Mouse (Mus musculus): ENCODE results near the gene Usp6nl. TPM values are rescaled to one million over a fixed set of nuclear protein-coding genes. Genes with fewer than 3 reads are reported as not detected.

Gene Usp6nl
- total and polyA plus RNA-seq, 3 experiments: 8.9 to 67.1 (median 24.8) TPM

DNA sequence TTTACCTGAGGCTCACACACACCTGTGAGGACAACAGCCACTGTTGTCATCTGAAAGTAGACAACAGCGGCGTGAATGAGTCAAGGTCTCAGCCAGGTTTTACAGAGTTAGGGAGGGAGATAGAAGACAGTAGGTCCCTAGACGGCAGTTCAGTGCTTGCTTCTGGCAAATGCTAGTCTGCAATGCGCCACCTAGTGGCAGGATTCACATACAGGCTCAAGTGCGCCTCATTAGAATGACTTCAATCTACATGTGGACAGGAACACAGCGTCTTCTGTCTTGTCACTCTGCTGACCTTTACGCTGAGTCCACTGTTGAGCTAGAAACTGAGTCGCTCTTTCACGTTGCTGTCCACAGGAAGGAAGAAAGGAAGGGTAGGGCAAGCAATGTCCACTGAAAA is 146.7 kb downstream of the Usp6nl start (continued):
- no peak for TF ChIP-seq BHLHE40 (IDR thresholded peaks at IDR 0.05; ENCODE audit: borderline replicate concordance, low read depth, low read length)
- no peak for TF ChIP-seq MAX (IDR thresholded peaks at IDR 0.05; ENCODE audit: low read length)
- TF ChIP-seq POLR2AphosphoS5 (IDR thresholded peaks at IDR 0.05; ENCODE audit: borderline replicate concordance, low read depth, low read length): no peak
- peak; percentile 95 for TF ChIP-seq ZC3H11A (IDR thresholded peaks at IDR 0.05; ENCODE audit: low read depth, low read length)
- no peak for TF ChIP-seq E2F4 (IDR thresholded peaks at IDR 0.05; ENCODE audit: borderline replicate concordance, low read depth, low read length)
- no peak for TF ChIP-seq MAZ (IDR thresholded peaks at IDR 0.05; ENCODE audit: low read depth, low read length)
- no peak for TF ChIP-seq POLR2A (IDR thresholded peaks at IDR 0.05; ENCODE audit: control insufficient read depth in 1 of 2, insufficient read depth in 1 of 2, low read depth in 1 of 2, low read length in 2 of 2, poor library complexity in 1 of 2)

DNA sequence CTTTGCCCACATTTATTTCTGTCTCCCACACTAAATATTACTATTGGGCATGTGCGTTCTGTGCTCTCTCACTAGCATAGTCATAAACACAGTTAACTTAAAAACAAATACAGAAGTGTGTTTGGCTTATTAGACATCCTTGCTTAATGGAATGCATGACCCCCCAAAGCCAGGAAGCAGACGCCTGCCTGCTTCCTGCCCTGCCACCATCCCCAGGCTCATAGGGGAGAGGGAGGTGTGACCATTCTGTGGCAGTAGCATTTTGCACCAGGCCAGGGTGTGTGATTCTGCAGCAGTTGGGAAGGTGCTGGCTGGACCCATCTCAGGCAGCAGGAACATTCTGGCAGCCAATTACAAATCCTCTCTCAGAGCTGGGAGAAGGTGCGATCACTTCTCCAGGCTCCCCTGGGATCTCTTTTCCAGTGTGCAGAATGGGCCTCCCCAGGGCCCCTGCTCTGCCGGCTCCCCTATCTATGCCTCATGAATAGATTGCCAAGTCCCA is 148.7 kb downstream of the Usp6nl start:
- no peak for DNase-seq (ENCODE audit: low read depth, low spot score)
- Histone ChIP-seq H3K4me1 (ENCODE audit: control insufficient read depth in 1 of 2, insufficient read depth in 2 of 2, low read length in 2 of 2) (peaks cover 0 to 2% of the 10 kb centered on the region in 2 experiments; a peak in 1 of 4 replicates), H3K27ac (ENCODE audit: control insufficient read depth, low read depth, low read length) (no peak overlapping the region), H3K9me3 (replicated peaks; ENCODE audit: insufficient read depth, low read length) (no peaks in the 10 kb centered on the region), H3K9ac (ENCODE audit: control insufficient read depth, low read depth, low read length, poor library complexity, severe bottlenecking) (no peak overlapping the region), H3K4me3 (ENCODE audit: control insufficient read depth in 1 of 2, insufficient read depth in 1 of 2, low read depth in 2 of 2, low read length in 2 of 2) (no peak overlapping the region), H3K27me3 (ENCODE audit: control insufficient read depth in 1 of 2, insufficient read depth in 2 of 2, low read length in 2 of 2) (no peaks in the 10 kb centered on the region), H3K36me3 (ENCODE audit: control insufficient read depth in 1 of 2, insufficient read depth in 2 of 2, low read length in 2 of 2) (no peaks in the 10 kb centered on the region), H3K79me2 (ENCODE audit: control insufficient read depth, insufficient read depth, low read length, poor library complexity) (no peaks in the 10 kb centered on the region)
- TF ChIP-seq E2F4 (IDR thresholded peaks at IDR 0.05; ENCODE audit: borderline replicate concordance, low read depth, low read length) (no peak), SIN3A (IDR thresholded peaks at IDR 0.05; ENCODE audit: low read length) (no peak), ZMIZ1 (IDR thresholded peaks at IDR 0.05; ENCODE audit: low read depth, low read length) (no peak), KAT2A (conservative IDR thresholded peaks at IDR 0.05; ENCODE audit: low read depth, low read length) (no peak), ZNF384 (IDR thresholded peaks at IDR 0.05; ENCODE audit: low read depth, low read length) (no peak), NELFE (IDR thresholded peaks at IDR 0.05; ENCODE audit: low read depth, low read length) (no peak), TBP (IDR thresholded peaks at IDR 0.05; ENCODE audit: low read depth, low read length) (no peak)

DNA sequence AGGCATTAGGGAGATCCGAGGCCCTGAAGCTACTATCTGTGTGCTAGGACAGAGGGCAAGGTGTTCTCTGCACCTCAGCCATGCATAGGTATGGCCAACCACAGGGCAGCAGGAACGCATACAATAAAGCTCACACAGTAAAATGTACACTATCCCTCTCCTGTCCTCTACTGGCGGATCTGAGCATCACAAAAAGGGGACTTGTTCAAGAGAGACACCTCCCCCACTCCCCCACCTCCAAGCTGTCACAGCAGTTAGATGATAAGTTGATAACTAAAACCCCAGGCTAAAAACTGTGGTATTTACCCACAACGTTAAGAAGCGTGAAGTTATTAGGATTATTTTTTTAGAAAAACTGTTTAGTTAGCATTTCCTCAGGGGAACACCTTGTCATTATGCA is 151.4 kb downstream of the Usp6nl start:
- H3K9me3 ChIP-seq (replicated peaks; ENCODE audit: insufficient read depth, low read length): no peaks in the 10 kb centered on the region
- peak; percentile 68 for DNase-seq (ENCODE audit: low read depth, low spot score)
- H3K9ac ChIP-seq (ENCODE audit: control insufficient read depth, low read depth, low read length, poor library complexity, severe bottlenecking): no peak overlapping the region
- TF ChIP-seq ETS1 (IDR thresholded peaks at IDR 0.05; ENCODE audit: low read depth, low read length) (0 out of 2 replicates have a peak, but pooled peaks have one; percentile 21), RAD21 (IDR thresholded peaks at IDR 0.05; ENCODE audit: low read depth, low read length) (peak; percentile 74), SMC3 (IDR thresholded peaks at IDR 0.05; ENCODE audit: low read depth, low read length) (peak; percentile 82), TCF12 (IDR thresholded peaks at IDR 0.05; ENCODE audit: low read depth, low read length) (no peak), TAL1 (IDR thresholded peaks at IDR 0.05; ENCODE audit: low read length) (no peak), ZC3H11A (IDR thresholded peaks at IDR 0.05; ENCODE audit: low read depth, low read length) (peak; percentile 66), GATA1 (IDR thresholded peaks at IDR 0.05; ENCODE audit: low read depth, low read length) (peak; percentile 42; the same call in 1 of the 2 replicates), BHLHE40 (IDR thresholded peaks at IDR 0.05; ENCODE audit: borderline replicate concordance, low read depth, low read length) (peak; percentile 43; the same call in 1 of the 2 replicates), MAFK (IDR thresholded peaks at IDR 0.05; ENCODE audit: borderline replicate concordance, low read depth, low read length) (no peak), EP300 (IDR thresholded peaks at IDR 0.05; ENCODE audit: low read depth in 1 of 2, low read length in 2 of 2) (peak in 1 of 2 experiments; percentile 66; a peak in 1 of 4 replicates), CTCF (IDR thresholded peaks at IDR 0.05 in 2 of 3, conservative IDR thresholded peaks at IDR 0.05 in 1 of 3; ENCODE audit: control insufficient read depth in 1 of 3, insufficient read depth in 1 of 3, low read depth in 2 of 3, low read length in 3 of 3, poor library complexity in 1 of 3, severe bottlenecking in 1 of 3) (peak; percentile 22 to 73 (median 58); a peak in 5 of 6 replicates)
- peaks cover 0 to 4% of the 10 kb centered on the region in 2 experiments; a peak in 1 of 4 replicates for H3K4me1 ChIP-seq (ENCODE audit: control insufficient read depth in 1 of 2, insufficient read depth in 2 of 2, low read length in 2 of 2)
- H3K36me3 ChIP-seq (ENCODE audit: control insufficient read depth in 1 of 2, insufficient read depth in 2 of 2, low read length in 2 of 2): no peaks in the 10 kb centered on the region
- H3K27ac ChIP-seq (ENCODE audit: control insufficient read depth, low read depth, low read length): no peak overlapping the region
- H3K4me3 ChIP-seq (ENCODE audit: control insufficient read depth in 1 of 2, insufficient read depth in 1 of 2, low read depth in 2 of 2, low read length in 2 of 2): no peak overlapping the region
- no peaks in the 10 kb centered on the region for H3K79me2 ChIP-seq (ENCODE audit: control insufficient read depth, insufficient read depth, low read length, poor library complexity)
- H3K27me3 ChIP-seq (ENCODE audit: control insufficient read depth in 1 of 2, insufficient read depth in 2 of 2, low read length in 2 of 2): no peaks in the 10 kb centered on the region
